Mouse (Mus musculus): ENCODE measurements around the gene Arl11.

The Arl11 gene

DNA sequence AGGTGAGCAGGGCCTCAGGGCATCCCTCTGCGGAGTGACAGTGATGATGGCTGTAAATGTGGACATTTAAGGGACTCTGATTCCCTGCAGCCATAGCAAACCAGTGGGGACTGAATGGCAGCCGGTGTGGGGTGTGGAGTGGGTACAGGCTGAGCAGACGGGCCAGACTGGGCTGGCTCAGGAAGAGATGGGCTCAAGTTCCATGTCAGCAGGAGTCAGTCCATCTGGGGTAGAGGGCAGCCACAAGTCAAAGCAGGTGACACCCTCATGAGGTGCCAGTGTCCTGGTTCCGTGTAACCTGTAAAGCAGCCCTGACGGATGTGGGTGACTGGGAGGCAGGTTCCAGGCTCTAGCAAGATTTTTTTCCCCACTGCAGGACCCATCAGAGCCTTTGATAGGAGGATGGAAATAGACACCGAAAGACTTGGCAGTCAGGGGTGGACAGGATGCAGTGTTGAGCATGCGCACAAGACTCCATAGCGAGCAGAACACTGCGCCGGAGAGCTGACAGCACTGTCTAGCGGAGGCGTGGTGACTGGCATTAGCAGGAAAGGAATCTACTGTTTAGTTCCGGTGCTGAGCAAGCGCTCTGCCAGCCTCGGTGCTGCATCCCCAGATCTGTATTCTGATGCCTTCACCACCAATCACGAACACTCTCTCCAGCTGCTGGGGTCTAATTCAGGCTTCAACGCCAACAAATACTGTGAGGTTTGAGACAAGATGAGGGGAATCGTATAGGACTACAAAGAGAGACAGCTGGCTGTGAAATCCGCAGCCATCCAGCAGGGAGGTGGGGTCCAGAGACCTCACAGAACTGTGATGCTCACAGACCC is 18.3 kb downstream of the Arl11 start:
- DNase-seq = peak; percentile 56 to 63

DNA sequence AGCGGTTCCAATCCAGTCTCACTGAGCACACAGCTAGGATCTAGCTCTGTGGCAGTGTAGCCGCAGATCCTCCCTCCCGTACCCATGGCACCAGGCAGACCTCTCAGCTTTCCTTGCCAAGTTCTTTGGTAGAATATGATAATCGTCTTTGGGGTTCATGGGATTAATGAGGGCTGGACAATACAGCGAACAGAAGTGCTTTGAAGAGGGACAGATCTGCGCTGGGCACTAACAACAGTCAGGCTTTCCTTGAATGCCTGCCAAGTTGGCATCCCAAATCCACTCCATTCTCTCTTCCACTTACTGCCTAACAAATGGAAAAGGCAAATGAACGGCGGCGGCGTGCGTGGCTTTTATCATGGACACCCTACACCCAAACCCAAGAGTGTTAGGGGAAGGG is 21.0 kb downstream of the Arl11 start:
- no peak for DNase-seq

DNA sequence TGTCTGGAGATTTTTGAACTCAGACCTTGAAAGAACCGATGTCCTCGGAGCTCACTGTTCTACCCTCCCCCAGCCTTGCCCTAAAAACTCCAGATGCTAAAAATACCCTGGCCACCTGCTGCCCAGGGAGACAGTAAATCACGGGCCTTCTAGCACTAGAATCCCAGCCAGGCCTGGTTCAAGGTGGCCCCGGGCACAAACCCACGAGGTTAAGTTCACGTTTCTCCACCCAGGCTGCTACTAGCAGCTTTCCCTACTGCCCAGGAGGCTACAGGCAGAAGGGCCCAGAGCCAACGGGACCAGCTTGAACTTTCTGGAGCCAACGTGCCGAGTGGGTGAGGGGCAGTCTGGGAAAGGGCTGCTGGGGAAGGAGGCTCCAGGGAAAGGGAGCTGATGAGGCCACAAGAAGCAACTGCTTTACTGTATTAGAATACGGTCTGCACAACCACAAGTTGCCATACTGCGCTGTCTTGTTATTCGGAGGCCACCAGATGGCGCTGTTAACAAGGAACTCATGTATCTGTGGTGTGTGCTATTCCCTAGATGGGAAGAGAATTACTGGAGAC is 21.5 kb downstream of the Arl11 start:
- DNase-seq = peak; percentile 63 to 74

DNA sequence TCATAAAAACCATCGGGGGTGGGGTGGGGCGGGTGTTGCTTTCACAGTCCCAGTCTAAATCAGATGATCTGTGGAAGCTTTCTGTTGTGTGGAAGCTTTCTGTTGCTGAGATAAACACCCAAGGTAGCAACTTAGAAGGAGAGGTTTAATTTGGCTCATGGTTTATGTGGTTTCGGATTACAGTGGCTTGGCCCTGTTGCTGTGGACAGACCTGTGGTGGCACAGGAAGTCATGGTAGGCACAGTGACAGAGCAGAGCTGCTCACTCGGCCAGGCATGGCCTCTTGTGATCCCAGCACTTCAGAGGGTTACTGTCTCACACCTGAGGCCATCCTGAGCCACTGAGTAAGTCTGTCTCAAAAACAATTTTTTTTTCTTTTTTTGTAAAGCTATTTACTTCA is 29.8 kb downstream of the Arl11 start:
- peak; percentile 4 to 20 for DNase-seq

DNA sequence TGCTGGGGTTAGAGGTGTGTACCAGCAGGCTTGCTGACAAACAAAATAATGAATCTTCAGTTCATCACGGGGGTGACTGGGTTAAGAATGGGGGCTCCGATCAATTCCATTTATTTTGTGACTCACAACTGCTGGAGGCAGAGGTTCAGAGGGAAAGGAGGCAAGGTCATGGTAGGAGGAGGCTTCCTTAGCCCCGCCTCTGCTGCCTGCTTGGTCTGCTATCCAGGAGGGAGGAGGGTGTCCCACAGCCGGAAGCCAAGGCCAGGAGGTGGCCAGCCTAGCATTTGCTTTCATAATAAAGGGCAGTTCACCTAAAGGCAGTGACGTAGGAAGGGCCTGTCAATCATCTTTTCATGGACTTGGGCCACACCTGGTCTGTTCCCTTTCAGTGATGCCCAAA is 35.0 kb downstream of the Arl11 start:
- peak in 1 of 2 experiments; percentile 14 for DNase-seq

DNA sequence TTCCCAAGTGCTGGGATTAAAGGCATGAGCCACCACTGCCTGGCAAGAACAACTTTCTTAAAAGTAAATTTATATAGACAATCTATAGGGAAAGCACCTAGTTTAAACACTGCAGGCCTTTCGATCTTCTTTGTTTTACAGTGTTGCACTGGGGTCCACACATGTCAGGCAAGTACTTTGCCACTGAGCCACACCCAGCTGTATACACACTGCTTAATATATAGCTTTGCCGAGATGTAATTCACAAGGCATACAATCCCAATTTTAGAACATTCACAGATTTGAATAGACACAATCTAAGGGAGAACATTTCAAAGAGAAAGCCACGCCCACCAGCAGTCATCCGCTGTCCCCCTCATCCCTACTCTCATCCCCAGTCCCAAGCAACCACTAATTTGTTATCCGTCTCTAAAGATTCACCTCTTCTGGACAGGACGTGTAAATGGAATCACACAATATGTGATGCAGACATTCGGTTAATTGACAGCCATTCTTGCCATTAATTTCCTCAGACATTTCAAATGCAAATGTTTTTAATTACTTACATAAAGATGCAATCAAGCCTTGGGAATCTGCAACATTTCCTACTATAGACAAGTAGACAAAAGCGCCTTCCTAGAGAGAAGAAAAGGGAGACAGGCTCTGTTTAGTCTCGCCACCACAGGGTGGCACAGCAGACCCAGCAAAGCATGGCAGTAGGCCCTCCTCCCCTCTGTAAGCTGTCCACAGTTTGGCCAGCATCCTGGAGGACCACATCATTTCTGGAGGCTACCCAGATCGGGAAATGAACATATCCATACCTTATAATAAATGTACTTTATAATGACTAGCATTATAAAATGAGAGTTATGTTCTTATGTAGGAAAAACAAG is 37.5 kb downstream of the Arl11 start:
- no peak for DNase-seq

DNA sequence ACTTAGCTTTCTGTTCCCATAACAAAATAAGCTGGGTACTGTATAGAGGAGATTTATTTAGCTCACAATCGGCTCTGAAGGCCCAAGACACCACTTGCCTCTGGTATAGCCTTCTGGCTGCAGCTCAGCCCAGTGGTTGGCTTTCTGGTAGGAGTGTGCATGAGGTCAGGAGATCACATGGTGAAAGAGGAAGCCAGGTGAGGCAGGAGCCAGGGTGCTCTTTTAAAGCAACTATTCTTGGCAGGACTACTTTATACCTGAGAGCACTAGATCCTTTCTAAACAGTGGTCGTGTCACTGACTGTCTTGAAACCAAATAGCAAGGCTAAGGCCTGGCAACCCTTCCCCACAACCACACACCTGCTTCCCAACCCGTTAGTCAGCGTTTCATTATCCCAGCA is 40.3 kb downstream of the Arl11 start:
- DNase-seq = no peak

DNA sequence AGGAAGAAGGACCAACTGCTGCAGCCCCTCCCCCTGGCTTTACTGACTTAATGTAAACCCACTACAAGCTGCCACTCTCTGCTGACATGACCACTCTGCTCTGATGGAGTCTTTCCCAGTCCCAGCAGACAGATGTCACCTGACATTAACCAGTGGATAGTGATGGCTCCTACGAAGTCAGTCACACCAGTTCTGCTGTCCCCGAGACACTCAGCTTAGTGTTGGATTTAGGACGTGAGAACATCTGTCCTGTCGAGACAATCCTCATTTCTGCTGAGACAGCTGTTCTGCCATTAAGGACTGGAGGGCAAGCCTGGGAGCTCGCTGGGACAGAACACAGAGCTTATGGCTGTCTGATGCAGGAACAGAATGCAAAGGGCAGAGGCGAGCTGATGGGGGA is 41.3 kb downstream of the Arl11 start:
- no peak for DNase-seq

DNA sequence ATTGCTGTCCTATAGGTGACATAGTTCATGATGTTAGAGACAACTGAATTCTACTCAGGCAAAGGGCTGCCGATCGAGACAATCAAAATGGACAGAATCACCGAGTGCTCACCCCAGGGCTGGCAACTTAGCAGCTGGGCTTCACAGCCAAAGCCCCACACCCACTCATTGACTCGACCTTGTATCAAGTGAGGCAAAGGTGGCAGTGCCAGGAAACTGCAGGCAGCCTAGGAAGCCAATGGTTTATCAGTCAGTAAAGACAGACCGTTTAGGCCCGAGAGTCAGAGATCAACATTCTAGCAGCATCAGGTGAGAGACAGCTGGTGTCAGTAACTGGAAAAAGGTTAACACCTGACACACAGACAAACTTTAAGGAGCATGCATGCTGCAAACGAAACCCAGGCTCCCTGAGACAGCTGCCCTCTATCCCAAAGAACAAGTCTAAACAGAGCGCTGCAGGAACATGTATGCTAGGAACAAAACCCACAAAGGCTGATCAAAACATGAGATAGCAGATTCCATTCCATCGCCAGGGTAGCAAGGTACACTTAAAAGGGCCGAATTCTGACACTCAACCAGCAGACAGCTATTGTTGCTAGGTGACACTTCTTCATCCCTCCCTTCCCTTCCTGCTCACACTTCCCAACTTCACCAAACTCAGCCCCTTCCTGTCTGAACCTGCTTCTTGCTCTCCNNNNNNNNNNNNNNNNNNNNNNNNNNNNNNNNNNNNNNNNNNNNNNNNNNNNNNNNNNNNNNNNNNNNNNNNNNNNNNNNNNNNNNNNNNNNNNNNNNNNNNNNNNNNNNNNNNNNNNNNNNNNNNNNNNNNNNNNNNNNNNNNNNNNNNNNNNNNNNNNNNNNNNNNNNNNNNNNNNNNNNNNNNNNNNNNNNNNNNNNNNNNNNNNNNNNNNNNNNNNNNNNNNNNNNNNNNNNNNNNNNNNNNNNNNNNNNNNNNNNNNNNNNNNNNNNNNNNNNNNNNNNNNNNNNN is 45.0 kb downstream of the Arl11 start:
- no peak for DNase-seq

DNA sequence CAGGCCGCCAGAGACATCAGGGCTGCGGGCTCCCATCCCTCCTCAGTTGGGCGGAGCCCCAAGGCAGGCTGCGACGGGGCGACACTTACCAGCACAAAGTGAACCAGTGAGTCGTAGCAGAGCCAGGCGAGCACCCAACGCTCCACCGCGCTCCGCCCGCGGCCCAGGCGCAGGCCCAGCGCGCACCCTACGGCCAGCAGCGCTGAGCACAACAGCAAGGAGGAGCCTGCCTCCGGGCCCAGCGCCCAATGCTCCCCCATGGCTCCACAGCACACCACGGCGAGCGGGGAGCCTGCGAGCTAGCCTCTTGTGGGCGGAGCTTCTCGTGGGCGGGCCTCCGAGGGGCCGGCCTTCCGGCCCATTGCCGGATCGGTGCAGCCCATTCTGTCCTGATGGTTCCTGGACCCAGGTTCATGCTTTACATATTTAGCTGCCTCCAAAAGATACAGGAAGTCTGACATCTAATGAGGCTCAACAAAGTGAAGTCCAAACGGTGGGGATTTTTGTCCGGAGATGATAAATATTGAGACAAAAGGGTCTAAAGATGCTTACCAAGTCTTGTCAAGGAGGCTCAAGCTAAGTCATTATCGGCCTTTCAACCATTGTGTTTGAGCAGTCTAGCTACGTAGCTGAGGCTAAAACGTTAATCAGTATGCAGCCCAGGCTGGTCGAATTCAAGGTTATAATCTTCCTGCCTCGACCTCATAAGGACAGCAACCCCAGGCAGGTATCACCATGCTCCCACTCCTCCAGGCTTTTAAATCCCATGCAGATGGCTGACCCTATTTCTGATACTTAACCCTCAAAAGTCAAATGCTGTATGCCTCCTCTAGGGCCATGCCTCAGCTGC is 50.8 kb downstream of the Arl11 start, which contains the start of gene Ebpl:
Gene Ebpl (minus strand): TSS at position 309 of the 850 bp plus-strand sequence.
- peak; percentile 92 to 95 for DNase-seq

DNA sequence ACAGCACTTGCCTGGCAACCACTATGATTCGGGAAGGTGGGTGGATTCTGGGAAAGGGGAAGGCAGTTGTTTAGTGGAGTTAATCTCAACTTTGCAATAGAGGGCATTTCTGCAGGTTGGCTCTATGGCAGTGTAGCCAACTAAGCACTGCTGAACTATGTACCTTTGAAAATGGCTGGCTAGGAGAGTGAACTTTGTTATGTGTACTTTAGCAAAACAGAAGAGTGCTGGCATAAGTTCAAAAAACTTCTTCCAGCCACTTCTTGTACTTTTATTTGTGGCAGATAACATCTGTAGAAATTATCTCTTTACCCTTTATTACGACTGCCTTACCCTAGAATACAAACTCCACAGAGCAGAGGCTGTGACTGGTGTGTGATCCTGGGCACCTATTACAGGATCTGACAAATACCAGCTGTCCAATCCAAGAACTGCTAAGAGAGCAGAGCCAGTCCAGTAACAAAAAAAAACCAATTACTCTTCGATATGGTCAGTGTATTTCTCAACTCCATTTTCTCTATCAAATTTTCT is 51.5 kb downstream of the Arl11 start:
- DNase-seq = no peak
